Mouse (Mus musculus) myocyte (in vitro differentiated cells): Measurements from ENCODE around the gene Hnrnpll.

Experiments used
- MAX ChIP-seq: IDR thresholded peaks from one replicate; pipeline ENCODE4 v1.6.1; 2011; ENCODE audit warnings: low read depth, mild to moderate bottlenecking, control low read depth
- POLR2A ChIP-seq: IDR thresholded peaks from one replicate; pipeline ENCODE4 v1.6.1; 2011; ENCODE audit warnings: low read depth, mild to moderate bottlenecking, control low read depth, moderate library complexity; ENCODE audit not compliant: insufficient read length
- SRF ChIP-seq: IDR thresholded peaks from one replicate; pipeline ENCODE4 v1.6.1; 2011; ENCODE audit warnings: low read depth; ENCODE audit not compliant: control insufficient read depth, insufficient read length

DNA sequence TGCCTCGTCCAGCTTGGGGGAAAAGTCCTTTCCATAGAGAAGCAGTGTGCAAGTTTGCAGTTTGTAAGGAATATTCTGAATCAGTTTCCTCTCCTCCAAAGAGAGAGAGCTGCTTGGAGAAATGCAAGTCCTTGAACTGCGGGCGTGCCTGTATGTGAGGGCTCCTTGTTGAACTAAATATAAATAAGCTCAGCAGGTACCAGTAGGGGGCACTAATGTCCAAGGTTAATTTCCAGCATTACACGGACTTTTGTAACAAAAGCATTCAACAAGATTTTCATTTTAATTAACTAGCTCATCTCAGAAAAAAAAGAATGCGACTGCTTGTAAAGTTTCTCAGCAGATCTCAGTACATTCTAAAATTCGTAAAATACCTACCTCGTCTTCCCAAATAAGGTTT is 13.9 kb downstream of the Hnrnpll start:
- TF ChIP-seq MAX: no peak
- no peak for TF ChIP-seq SRF
- no peak for TF ChIP-seq POLR2A
